Mouse (Mus musculus) ES-Bruce4 (cell line): Measurements from ENCODE around the gene Zfp385c. TPM values are rescaled to one million over a fixed set of nuclear protein-coding genes. Genes with fewer than 3 reads are reported as not detected.

Source experiments
- H3K27ac ChIP-seq: 2 replicates; pipeline ENCODE4 v1.5.1; 2012; ENCODE audit warnings: low read length, inconsistent platforms; ENCODE audit not compliant: insufficient read depth
- H3K27me3 ChIP-seq: 2 replicates; pipeline ENCODE4 v1.6.1; 2012; ENCODE audit warnings: mild to moderate bottlenecking, low read length, inconsistent platforms; ENCODE audit not compliant: control insufficient read depth, poor library complexity, insufficient read depth, severe bottlenecking
- H3K36me3 ChIP-seq: 2 replicates; pipeline ENCODE4 v1.6.1; 2012; ENCODE audit warnings: inconsistent platforms, mild to moderate bottlenecking, low read length, moderate library complexity; ENCODE audit not compliant: control insufficient read depth, poor library complexity, insufficient read depth, severe bottlenecking
- H3K4me1 ChIP-seq: one replicate; pipeline ENCODE4 v1.8.1; 2011; ENCODE audit warnings: low read length; ENCODE audit not compliant: control insufficient read depth, insufficient read depth
- H3K4me3 ChIP-seq: 2 replicates; pipeline ENCODE4 v1.5.1; 2011; ENCODE audit warnings: low read depth, mild to moderate bottlenecking, low read length
- H3K9ac ChIP-seq: 2 replicates; pipeline ENCODE4 v1.6.1; 2012; ENCODE audit warnings: low read depth, mild to moderate bottlenecking, inconsistent platforms; ENCODE audit not compliant: poor library complexity, severe bottlenecking
- H3K9me3 ChIP-seq: replicated peaks from 2 replicates; pipeline ENCODE4 v1.6.1; 2012; ENCODE audit warnings: mild to moderate bottlenecking, low read length, inconsistent platforms; ENCODE audit not compliant: control insufficient read depth, poor library complexity, insufficient read depth, severe bottlenecking
- CTCF ChIP-seq: IDR thresholded peaks from one replicate; pipeline ENCODE4 v1.8.1; 2011; ENCODE audit warnings: low read depth, low read length
- EP300 ChIP-seq: IDR thresholded peaks from 2 replicates; pipeline ENCODE4 v1.6.1; 2011; ENCODE audit warnings: low read depth, low read length; ENCODE audit not compliant: insufficient read depth
- POLR2A ChIP-seq: IDR thresholded peaks from one replicate; pipeline ENCODE4 v1.8.1; 2011; ENCODE audit warnings: low read length; ENCODE audit not compliant: insufficient read depth
- polyA plus RNA-seq: library from polyadenylated mRNA; stranded (reverse); fragments of >200 nt; gene quantifications from 2 replicates; pipeline ENCODE4 v1.2.4, GENCODE M21; 2011; ENCODE audit warnings: low read depth; ENCODE audit not compliant: missing spikeins, insufficient read depth, insufficient read length

The Zfp385c gene
- polyA plus RNA-seq, 1 experiment, result 1.9 TPM

DNA sequence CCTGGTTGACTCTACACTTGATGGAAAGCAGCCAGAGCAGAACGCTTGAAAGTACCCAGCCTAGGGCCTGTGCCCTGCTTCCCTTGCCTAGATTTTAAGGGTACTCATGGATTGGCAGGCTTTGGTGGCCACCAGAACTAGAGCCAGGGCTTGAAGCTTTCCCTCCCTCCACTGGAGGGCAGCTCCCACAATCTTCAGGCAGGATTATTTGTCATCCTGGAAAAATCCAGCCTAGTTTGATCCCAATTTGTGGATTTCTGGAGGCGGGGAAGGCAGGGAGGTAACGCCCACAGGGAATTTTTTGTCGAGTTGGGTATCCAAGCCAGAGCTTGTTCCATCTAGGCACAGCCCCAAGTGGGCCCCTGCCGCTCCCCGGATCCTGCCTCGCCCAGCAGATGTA, 1.9 kb downstream of the Zfp385c start:
- no peak for TF ChIP-seq EP300
- H3K4me3 ChIP-seq, result no peak overlapping the region
- H3K27ac ChIP-seq, result no peak overlapping the region
- no peaks in the 10 kb centered on the region for H3K9me3 ChIP-seq
- no peaks in the 10 kb centered on the region for H3K4me1 ChIP-seq
- no peaks in the 10 kb centered on the region for H3K36me3 ChIP-seq
- H3K9ac ChIP-seq, result no peak overlapping the region
- H3K27me3 ChIP-seq, result no peaks in the 10 kb centered on the region

DNA sequence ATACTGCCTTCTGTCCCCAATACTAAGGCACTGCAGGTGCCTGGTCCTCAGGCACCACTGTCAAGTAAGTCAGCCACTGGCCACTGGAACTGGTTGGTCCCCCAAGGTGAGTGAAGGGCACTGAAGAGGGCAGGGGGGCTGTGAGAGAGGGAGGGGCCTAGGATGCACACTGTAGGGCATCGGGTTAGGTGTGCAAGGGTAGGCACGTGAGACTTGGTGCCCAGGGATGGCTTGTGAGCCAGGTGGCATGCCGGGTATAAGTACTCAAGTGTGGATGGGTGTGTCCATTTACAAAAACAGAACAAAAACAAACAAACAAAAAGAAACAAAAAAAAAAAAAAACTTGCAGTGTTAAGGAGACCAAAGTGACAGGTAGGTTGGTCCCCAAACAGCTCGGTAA, 3.8 kb downstream of the Zfp385c start:
- TF ChIP-seq CTCF, result no peak
- no peak for TF ChIP-seq EP300
- TF ChIP-seq POLR2A, result no peak
- Histone ChIP-seq H3K36me3 (no peaks in the 10 kb centered on the region), H3K4me1 (no peaks in the 10 kb centered on the region), H3K9ac (no peak overlapping the region), H3K9me3 (no peaks in the 10 kb centered on the region), H3K27me3 (no peaks in the 10 kb centered on the region), H3K27ac (no peak overlapping the region), H3K4me3 (no peak overlapping the region)

DNA sequence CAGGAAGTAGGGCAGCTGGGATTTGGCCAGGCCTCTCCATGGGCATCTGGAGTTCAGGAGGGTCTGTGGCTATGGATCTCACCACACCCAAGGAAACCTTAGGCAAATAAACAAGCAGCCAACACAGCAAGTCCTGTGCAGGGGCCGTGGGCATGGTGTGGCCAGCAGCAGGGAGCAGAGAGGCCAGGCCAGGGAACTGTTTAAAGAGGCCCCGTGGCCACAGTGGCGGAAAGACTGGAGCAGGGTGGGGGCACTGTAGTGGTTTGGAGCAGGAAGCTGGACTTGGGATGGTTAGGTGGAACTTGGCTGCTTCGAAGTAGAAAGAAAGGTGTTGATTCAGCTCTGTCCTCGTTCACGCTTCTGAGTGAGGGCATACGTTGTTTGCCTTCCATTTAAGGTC, 5.0 kb downstream of the Zfp385c start:
- Histone ChIP-seq H3K9me3 (no peaks in the 10 kb centered on the region), H3K9ac (no peak overlapping the region), H3K27ac (no peak overlapping the region), H3K27me3 (no peaks in the 10 kb centered on the region), H3K36me3 (no peaks in the 10 kb centered on the region), H3K4me1 (no peaks in the 10 kb centered on the region), H3K4me3 (no peak overlapping the region)
- TF ChIP-seq POLR2A, result no peak
- no peak for TF ChIP-seq EP300
- no peak for TF ChIP-seq CTCF

DNA sequence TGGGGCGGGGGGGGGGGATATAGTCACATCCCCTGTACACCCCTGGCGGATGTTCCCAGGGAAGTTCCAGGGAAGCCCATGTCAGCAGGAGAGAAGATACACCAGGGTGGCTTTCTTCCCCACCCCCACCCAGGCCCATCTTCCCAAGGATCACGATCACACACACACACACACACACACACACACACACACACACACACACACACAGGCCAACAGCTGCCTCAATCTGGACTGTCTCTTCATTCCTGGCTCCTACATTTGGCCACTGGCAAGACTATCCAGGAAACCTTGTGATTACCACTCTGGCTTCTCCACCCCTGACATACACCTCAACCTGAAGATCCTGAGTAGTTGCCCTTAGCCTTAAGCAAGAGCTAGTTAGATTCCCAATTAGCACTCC, 6.9 kb downstream of the Zfp385c start:
- H3K4me3 ChIP-seq, result no peak overlapping the region
- no peaks in the 10 kb centered on the region for H3K9me3 ChIP-seq
- no peak overlapping the region for H3K9ac ChIP-seq
- TF ChIP-seq EP300, result no peak
- TF ChIP-seq POLR2A, result no peak
- no peak for TF ChIP-seq CTCF
- H3K4me1 ChIP-seq, result peaks cover 6% of the 10 kb centered on the region
- H3K36me3 ChIP-seq, result no peaks in the 10 kb centered on the region
- H3K27me3 ChIP-seq, result no peaks in the 10 kb centered on the region
- H3K27ac ChIP-seq, result no peak overlapping the region

DNA sequence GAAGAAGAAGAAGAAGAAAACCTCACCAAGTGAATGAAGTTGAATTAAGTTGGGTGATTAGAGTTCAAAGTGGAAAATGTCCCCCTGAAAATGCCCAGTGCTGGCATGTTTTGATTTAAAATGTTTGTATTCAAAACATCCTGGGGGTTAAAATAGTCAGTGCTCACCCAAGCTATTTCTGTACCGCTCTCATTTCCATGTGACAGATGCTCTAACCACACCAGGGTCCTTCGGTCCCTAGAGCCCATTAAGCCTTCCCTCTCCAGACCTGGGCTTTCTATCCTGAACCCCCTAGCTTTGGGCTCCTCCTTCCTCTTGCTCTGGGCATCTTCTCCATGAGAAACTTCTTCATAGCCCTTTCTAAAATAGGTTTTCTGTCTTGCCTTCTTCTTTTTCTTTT, 8.2 kb downstream of the Zfp385c start:
- no peaks in the 10 kb centered on the region for H3K36me3 ChIP-seq
- H3K4me1 ChIP-seq, result peaks cover 6% of the 10 kb centered on the region
- H3K27me3 ChIP-seq, result no peaks in the 10 kb centered on the region
- no peak overlapping the region for H3K27ac ChIP-seq
- H3K4me3 ChIP-seq, result no peak overlapping the region
- no peak for TF ChIP-seq CTCF
- TF ChIP-seq POLR2A, result no peak
- no peak for TF ChIP-seq EP300
- H3K9ac ChIP-seq, result no peak overlapping the region
- no peaks in the 10 kb centered on the region for H3K9me3 ChIP-seq

DNA sequence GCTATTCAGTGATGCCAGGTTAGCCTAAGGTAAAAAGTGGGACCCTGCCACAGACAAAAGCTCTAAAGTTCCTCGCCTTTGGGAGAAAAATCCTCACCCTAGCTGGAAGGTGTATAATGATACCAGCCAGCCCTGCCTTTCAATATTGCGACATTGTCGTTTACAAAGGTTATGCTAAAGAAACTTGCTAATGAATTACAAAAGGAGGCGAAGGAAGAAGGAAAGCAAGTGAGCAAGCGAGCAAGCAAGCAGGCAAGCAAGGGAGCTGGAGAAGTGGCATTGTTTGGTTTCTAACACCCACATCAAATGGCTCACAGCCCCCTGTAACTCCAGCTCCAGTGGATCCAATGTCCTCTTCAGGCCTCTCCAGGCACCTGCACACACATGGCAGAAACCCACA, 9.7 kb downstream of the Zfp385c start:
- Histone ChIP-seq H3K9ac (no peak overlapping the region), H3K9me3 (no peaks in the 10 kb centered on the region), H3K36me3 (no peaks in the 10 kb centered on the region), H3K4me3 (no peak overlapping the region), H3K27me3 (no peaks in the 10 kb centered on the region), H3K4me1 (peaks cover 6% of the 10 kb centered on the region), H3K27ac (peak overlapping the region; percentile 80)
- no peak for TF ChIP-seq CTCF
- 0 out of 2 replicates have a peak, but pooled peaks have one; percentile 28 for TF ChIP-seq EP300
